Mouse (Mus musculus): Measurements from ENCODE around the gene Mrpl52. TPM values are rescaled to one million over a fixed set of nuclear protein-coding genes. Genes with fewer than 3 reads are reported as not detected.

The Mrpl52 gene
- 209 and 275 TPM in 2 replicates for polyA plus RNA-seq (2015; fragmentation: Nextera tagmentation; extraction: Ambion mirVana)

- Histone ChIP-seq H3K4me1 (replicated peaks) (peaks cover 53% of the 10 kb centered on the region), H3K36me3 (peaks cover 11% of the 10 kb centered on the region; the same call in 1 of the 2 replicates), H3K27me3 (peaks cover 7% of the 10 kb centered on the region), H3K27ac (replicated peaks) (peak within 1 kb of the TSS; percentile 93), H3K9me3 (no peaks in the 10 kb centered on the region), H3K4me3 (peak within 1 kb of the TSS; percentile 58), H3K9ac (peak within 1 kb of the TSS; percentile 79), H3K4me2 (peak within 1 kb of the TSS; percentile 68)
- ATAC-seq (ENCODE audit: low read depth), result peak; percentile 83
- 0% methylated on average over 48 of the region's 48 CpGs for WGBS
These were observed at the start of gene Mrpl52 for GRCm38 (mm10) chr14:54426689-54427398. TSS of gene Mrpl52 (plus strand) at chr14:54426909.

- Histone ChIP-seq H3K9ac (no peak overlapping the region), H3K9me3 (no peaks in the 10 kb centered on the region), H3K27ac (replicated peaks) (no peak overlapping the region), H3K4me2 (no peak overlapping the region), H3K4me1 (replicated peaks) (no peaks in the 10 kb centered on the region), H3K4me3 (no peak overlapping the region), H3K27me3 (no peaks in the 10 kb centered on the region), H3K36me3 (no peaks in the 10 kb centered on the region)
- no peak for ATAC-seq (ENCODE audit: low read depth)
- 91% methylated on average over 6 of the region's 6 CpGs for WGBS
These were observed 49.5 kb upstream of the Mrpl52 start for GRCm38 (mm10) chr14:54377166-54377565.

GRCm38 (mm10) chr14:54379571-54379970 lies 47.1 kb upstream of the Mrpl52 start:
- WGBS, result 67% methylated on average over 13 of the region's 13 CpGs

GRCm38 (mm10) chr14:54380616-54381015 lies 46.1 kb upstream of the Mrpl52 start:
- Histone ChIP-seq H3K27ac (replicated peaks) (no peak overlapping the region), H3K9me3 (no peaks in the 10 kb centered on the region), H3K36me3 (no peaks in the 10 kb centered on the region), H3K4me2 (no peak overlapping the region), H3K9ac (no peak overlapping the region), H3K4me3 (no peak overlapping the region), H3K27me3 (no peaks in the 10 kb centered on the region), H3K4me1 (replicated peaks) (no peaks in the 10 kb centered on the region; the same call in 1 of the 2 replicates)
- ATAC-seq (ENCODE audit: low read depth), result no peak
- 72% methylated on average over 4 of the region's 4 CpGs for WGBS

More at GRCm38 (mm10) chr14:54379571-54379970, 47.1 kb upstream of the Mrpl52 start:
- no peaks in the 10 kb centered on the region for H3K9me3 ChIP-seq
- no peak overlapping the region for H3K4me2 ChIP-seq
- no peak overlapping the region for H3K27ac ChIP-seq (replicated peaks)
- H3K9ac ChIP-seq, result no peak overlapping the region
- H3K4me3 ChIP-seq, result no peak overlapping the region
- H3K36me3 ChIP-seq, result no peaks in the 10 kb centered on the region
- H3K27me3 ChIP-seq, result no peaks in the 10 kb centered on the region
- H3K4me1 ChIP-seq (replicated peaks), result no peaks in the 10 kb centered on the region; the same call in 1 of the 2 replicates
- ATAC-seq (ENCODE audit: low read depth), result no peak

- Histone ChIP-seq H3K36me3 (no peaks in the 10 kb centered on the region), H3K4me2 (no peak overlapping the region), H3K9me3 (no peaks in the 10 kb centered on the region), H3K27ac (replicated peaks) (no peak overlapping the region), H3K4me3 (no peak overlapping the region), H3K4me1 (replicated peaks) (no peaks in the 10 kb centered on the region; the same call in 1 of the 2 replicates), H3K27me3 (no peaks in the 10 kb centered on the region), H3K9ac (no peak overlapping the region)
- no peak for ATAC-seq (ENCODE audit: low read depth)
- 76% methylated on average over 10 of the region's 10 CpGs for WGBS
These were observed 44.9 kb upstream of the Mrpl52 start for GRCm38 (mm10) chr14:54381816-54382215.

- Histone ChIP-seq H3K4me3 (no peak overlapping the region), H3K9ac (no peak overlapping the region), H3K27ac (replicated peaks) (no peak overlapping the region), H3K27me3 (no peaks in the 10 kb centered on the region), H3K9me3 (no peaks in the 10 kb centered on the region), H3K4me1 (replicated peaks) (no peaks in the 10 kb centered on the region; the same call in 1 of the 2 replicates), H3K36me3 (no peaks in the 10 kb centered on the region), H3K4me2 (no peak overlapping the region)
- WGBS, result 45% methylated on average over 9 of the region's 9 CpGs
- no peak; the same call in 1 of the 2 replicates for ATAC-seq (ENCODE audit: low read depth)
These were observed 44.1 kb upstream of the Mrpl52 start for GRCm38 (mm10) chr14:54382641-54383040.

GRCm38 (mm10) chr14:54383355-54383771 lies 43.3 kb upstream of the Mrpl52 start:
- H3K9me3 ChIP-seq, result no peaks in the 10 kb centered on the region
- ATAC-seq (ENCODE audit: low read depth), result no peak
- no peaks in the 10 kb centered on the region; the same call in 1 of the 2 replicates for H3K4me1 ChIP-seq (replicated peaks)
- no peak overlapping the region for H3K9ac ChIP-seq
- no peak overlapping the region for H3K4me2 ChIP-seq
- H3K27me3 ChIP-seq, result no peaks in the 10 kb centered on the region
- 49% methylated on average over 4 of the region's 4 CpGs for WGBS
- no peaks in the 10 kb centered on the region for H3K36me3 ChIP-seq
- no peak overlapping the region for H3K4me3 ChIP-seq
- no peak overlapping the region for H3K27ac ChIP-seq (replicated peaks)

GRCm38 (mm10) chr14:54384396-54384795 lies 42.3 kb upstream of the Mrpl52 start:
- no peak overlapping the region for H3K4me3 ChIP-seq
- no peaks in the 10 kb centered on the region for H3K36me3 ChIP-seq
- 90% methylated on average over 8 of the region's 8 CpGs for WGBS
- H3K9me3 ChIP-seq, result no peaks in the 10 kb centered on the region
- H3K9ac ChIP-seq, result no peak overlapping the region
- H3K27me3 ChIP-seq, result no peaks in the 10 kb centered on the region
- no peak for ATAC-seq (ENCODE audit: low read depth)
- no peak overlapping the region for H3K27ac ChIP-seq (replicated peaks)
- no peaks in the 10 kb centered on the region; the same call in 1 of the 2 replicates for H3K4me1 ChIP-seq (replicated peaks)
- no peak overlapping the region for H3K4me2 ChIP-seq

GRCm38 (mm10) chr14:54385968-54386618 lies 40.6 kb upstream of the Mrpl52 start:
- no peak for ATAC-seq (ENCODE audit: low read depth)
- no peaks in the 10 kb centered on the region for H3K36me3 ChIP-seq
- H3K4me2 ChIP-seq, result no peak overlapping the region
- H3K4me1 ChIP-seq (replicated peaks), result no peaks in the 10 kb centered on the region; the same call in 1 of the 2 replicates
- 86% methylated on average over 7 of the region's 7 CpGs for WGBS
- no peaks in the 10 kb centered on the region for H3K9me3 ChIP-seq
- H3K4me3 ChIP-seq, result no peak overlapping the region
- no peak overlapping the region for H3K27ac ChIP-seq (replicated peaks)
- H3K27me3 ChIP-seq, result no peaks in the 10 kb centered on the region
- H3K9ac ChIP-seq, result no peak overlapping the region

GRCm38 (mm10) chr14:54387546-54387945 lies 39.2 kb upstream of the Mrpl52 start:
- no peaks in the 10 kb centered on the region for H3K36me3 ChIP-seq
- no peaks in the 10 kb centered on the region for H3K9me3 ChIP-seq
- H3K9ac ChIP-seq, result no peak overlapping the region
- no peaks in the 10 kb centered on the region; the same call in 1 of the 2 replicates for H3K4me1 ChIP-seq (replicated peaks)
- no peaks in the 10 kb centered on the region for H3K27me3 ChIP-seq
- 66% methylated on average over 6 of the region's 6 CpGs for WGBS
- H3K4me2 ChIP-seq, result no peak overlapping the region
- ATAC-seq (ENCODE audit: low read depth), result no peak
- no peak overlapping the region for H3K4me3 ChIP-seq
- H3K27ac ChIP-seq (replicated peaks), result no peak overlapping the region

- no peak overlapping the region for H3K27ac ChIP-seq (replicated peaks)
- no peaks in the 10 kb centered on the region for H3K36me3 ChIP-seq
- no peak overlapping the region for H3K9ac ChIP-seq
- H3K4me2 ChIP-seq, result no peak overlapping the region
- WGBS, result 33% methylated on average over 6 of the region's 6 CpGs
- H3K4me3 ChIP-seq, result no peak overlapping the region
- no peaks in the 10 kb centered on the region for H3K9me3 ChIP-seq
- no peaks in the 10 kb centered on the region for H3K4me1 ChIP-seq (replicated peaks)
- ATAC-seq (ENCODE audit: low read depth), result no peak
- H3K27me3 ChIP-seq, result no peaks in the 10 kb centered on the region
These were observed 35.9 kb upstream of the Mrpl52 start for GRCm38 (mm10) chr14:54390843-54391242.

GRCm38 (mm10) chr14:54393794-54394193 lies 32.9 kb upstream of the Mrpl52 start:
- H3K9me3 ChIP-seq, result no peaks in the 10 kb centered on the region
- H3K9ac ChIP-seq, result no peak overlapping the region
- 77% methylated on average over 3 of the region's 3 CpGs for WGBS
- no peak overlapping the region for H3K4me3 ChIP-seq
- no peak for ATAC-seq (ENCODE audit: low read depth)
- no peak overlapping the region for H3K27ac ChIP-seq (replicated peaks)
- no peaks in the 10 kb centered on the region for H3K36me3 ChIP-seq
- H3K4me1 ChIP-seq (replicated peaks), result no peaks in the 10 kb centered on the region
- no peaks in the 10 kb centered on the region for H3K27me3 ChIP-seq
- no peak overlapping the region for H3K4me2 ChIP-seq

Measured in neural tube, embryonic 13.5 days (tissue).